Mouse (Mus musculus) retina, postnatal 1 day (tissue): ENCODE measurements around the gene Adamts7.
A peak's percentile ranks its signal among the peaks of the same experiment; 100 is the strongest.

ENCODE experiments used
- DNase-seq: peaks from one replicate; pipeline ENCODE4 v3.0.0-alpha.2; 2012

Gene Adamts7

GRCm38 (mm10) chr9:90162926-90163748 lies at the start of gene Adamts7:
Gene Adamts7 (plus strand): TSS chr9:90163069.
- DNase-seq: peak; percentile 77

GRCm38 (mm10) chr9:90113151-90113550 lies 49.7 kb upstream of the Adamts7 start:
- DNase-seq: no peak

- DNase-seq: peak; percentile 92
Observed at GRCm38 (mm10) chr9:90113651-90114566, 49.0 kb upstream of the Adamts7 start.

GRCm38 (mm10) chr9:90114567-90115307 lies 48.1 kb upstream of the Adamts7 start, which contains the start of gene Morf4l1:
Gene Morf4l1 (minus strand): TSS chr9:90114774.
- peak; percentile 98 for DNase-seq

GRCm38 (mm10) chr9:90115308-90115700 lies 47.6 kb upstream of the Adamts7 start:
- no peak for DNase-seq

- no peak for DNase-seq
Observed at GRCm38 (mm10) chr9:90117234-90117633, 45.6 kb upstream of the Adamts7 start.

- no peak for DNase-seq
Observed at GRCm38 (mm10) chr9:90122246-90122740, 40.6 kb upstream of the Adamts7 start.

GRCm38 (mm10) chr9:90124156-90124872 lies 38.6 kb upstream of the Adamts7 start:
- no peak for DNase-seq

GRCm38 (mm10) chr9:90124873-90125245 lies 38.0 kb upstream of the Adamts7 start:
- DNase-seq: peak; percentile 47

GRCm38 (mm10) chr9:90125416-90126099 lies 37.3 kb upstream of the Adamts7 start:
- peak; percentile 59 for DNase-seq

GRCm38 (mm10) chr9:90126260-90127010 lies 36.4 kb upstream of the Adamts7 start:
- peak; percentile 78 for DNase-seq

- DNase-seq: no peak
Observed at GRCm38 (mm10) chr9:90127146-90127545, 35.7 kb upstream of the Adamts7 start.

- DNase-seq: no peak
Observed at GRCm38 (mm10) chr9:90128636-90129201, 34.1 kb upstream of the Adamts7 start.

GRCm38 (mm10) chr9:90133562-90134355 lies 29.1 kb upstream of the Adamts7 start:
- DNase-seq: peak; percentile 76

GRCm38 (mm10) chr9:90135466-90135865 lies 27.4 kb upstream of the Adamts7 start:
- DNase-seq: no peak

- DNase-seq: no peak
Observed at GRCm38 (mm10) chr9:90135963-90136677, 26.7 kb upstream of the Adamts7 start.

GRCm38 (mm10) chr9:90136678-90136965 lies 26.2 kb upstream of the Adamts7 start:
- DNase-seq: no peak

GRCm38 (mm10) chr9:90145788-90146187 lies 17.1 kb upstream of the Adamts7 start:
- no peak for DNase-seq

- no peak for DNase-seq
Observed at GRCm38 (mm10) chr9:90146869-90147268, 16.0 kb upstream of the Adamts7 start.
